Mouse (Mus musculus): ENCODE measurements around the gene Pon2.
"Not testable (repeated sequence)": the region's sequence is repeated elsewhere in the genome, so short reads cannot be mapped to it uniquely, and the experiment has no call there.

Pon2 gene

DNA sequence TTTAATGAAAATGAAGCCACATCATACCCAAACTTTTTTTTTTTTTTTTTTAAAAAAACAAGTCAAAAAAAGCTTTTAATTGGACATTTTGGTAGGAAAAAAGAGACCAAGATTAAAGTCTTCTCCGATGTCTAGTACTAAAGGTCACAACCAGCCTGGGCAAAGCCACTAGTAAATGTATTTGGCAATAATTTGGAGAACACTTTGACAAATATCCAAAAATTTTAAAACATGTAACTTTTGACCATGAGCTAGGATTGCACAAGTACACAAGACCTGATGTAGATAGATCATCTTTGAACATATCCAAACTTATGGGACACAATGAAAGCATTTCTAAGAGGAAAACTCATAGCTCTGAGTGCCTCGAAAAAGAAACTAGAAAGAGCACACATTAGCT lies 74.7 kb downstream of the Pon2 start:
- not testable (repeated sequence) for DNase-seq (ENCODE audit: low spot score)

DNA sequence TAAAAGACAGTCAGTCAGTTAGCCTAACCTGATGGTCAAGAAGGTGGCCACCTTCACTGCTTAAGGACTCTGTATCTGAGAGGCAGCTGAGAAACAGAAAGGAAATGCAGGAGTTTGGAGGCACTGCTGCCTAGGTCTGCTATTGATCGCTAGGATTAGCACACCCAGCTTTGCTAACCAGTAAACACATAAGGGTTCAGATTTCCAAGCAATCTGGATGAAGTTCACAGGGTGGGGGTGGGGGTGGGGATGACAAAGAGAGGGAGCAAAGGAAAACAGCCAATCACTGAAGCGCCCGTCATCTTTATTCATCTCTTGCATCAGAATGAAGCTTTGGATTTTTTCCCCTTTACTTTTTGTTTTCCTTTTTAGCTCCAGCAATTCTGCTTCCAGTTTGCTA lies 76.2 kb downstream of the Pon2 start:
- DNase-seq (ENCODE audit: low spot score), result no peak

DNA sequence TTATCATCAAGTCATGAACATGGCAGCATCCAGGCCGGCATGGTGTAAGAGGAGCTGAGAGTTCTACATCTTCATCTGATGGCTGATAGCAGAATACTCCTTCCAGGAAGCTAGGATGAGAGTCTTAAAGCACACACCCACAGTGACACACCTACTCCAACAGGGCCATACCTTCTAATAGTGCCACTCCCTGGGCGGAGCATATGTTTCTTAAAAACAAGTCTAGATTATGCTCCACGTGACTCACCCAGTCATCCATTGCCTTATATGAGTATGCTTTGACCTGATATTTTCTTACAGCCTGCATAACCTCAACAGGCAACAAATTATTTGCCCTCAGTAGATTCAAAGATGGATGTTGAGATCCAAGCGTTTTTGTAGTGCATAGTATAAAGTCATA lies 80.1 kb downstream of the Pon2 start:
- peak; percentile 39 for DNase-seq (ENCODE audit: low spot score)

Data from c-Kit-positive CD71-positive TER-119-positive erythroid progenitor cells, embryonic 14.5 days (primary cell).